Mouse (Mus musculus) gastrocnemius, postnatal 14 days (tissue): ENCODE measurements around the gene Cdc42. TPM values are rescaled to one million over a fixed set of nuclear protein-coding genes. Genes with fewer than 3 reads are reported as not detected.

Source experiments
- DNase-seq: peaks from one replicate; pipeline ENCODE4 v3.0.0; 2021; ENCODE audit warnings: mixed read lengths
- intact Hi-C: fragments of 180-260 bp; cut with DNase I; formaldehyde crosslinking; loops from one replicate; pipeline ENCODE4 v1.15.1; 2025; ENCODE audit warnings: low total_unique reads
- total RNA-seq, 2 experiments: library from RNA; stranded (reverse); gene quantifications; 2 replicates each; pipeline ENCODE4 v1.2.3; 2021

The Cdc42 gene
- total RNA-seq, 2 experiments from 2014 or later: 200 to 210 TPM

GRCm38 (mm10) chr4:137271856-137272255 lies 85.7 kb downstream of the Cdc42 start:
- no peak for DNase-seq
- intact Hi-C loops: no loop called here

Other genes starting within 250 kb of the Cdc42 start
- 1 to 10 TPM; 6.4 to 8.8 TPM for gene Wnt4, start 80.2 kb downstream of the Cdc42 start, total RNA-seq
- not detected for gene Cela3a, start 52.1 kb upstream of the Cdc42 start, total RNA-seq
- gene Cela3b, start 72.8 kb upstream of the Cdc42 start, total RNA-seq: not detected
- not detected for gene 1700013G24Rik, start 95.6 kb upstream of the Cdc42 start, total RNA-seq
- 100 to 1,000 TPM; 193 to 224 TPM for gene Hspg2, start 111.0 kb upstream of the Cdc42 start, total RNA-seq
- not detected for gene Ldlrad2, start 216.8 kb upstream of the Cdc42 start, total RNA-seq
- gene Usp48, start 236.0 kb upstream of the Cdc42 start, total RNA-seq: 10 to 100 TPM; 20.1 to 24.4 TPM